Mouse (Mus musculus) thymus, postnatal 10 days (tissue): ENCODE data around the gene Vmn1r117.
"Not testable (repeated sequence)": the region's sequence is repeated elsewhere in the genome, so short reads cannot be mapped to it uniquely, and the experiment has no call there.

Source experiments
- DNase-seq, 2 experiments: peaks; one replicate each; pipeline ENCODE4 v3.0.0; 2021; ENCODE audit warnings: low spot score in 2 of 2

The Vmn1r117 gene

DNA sequence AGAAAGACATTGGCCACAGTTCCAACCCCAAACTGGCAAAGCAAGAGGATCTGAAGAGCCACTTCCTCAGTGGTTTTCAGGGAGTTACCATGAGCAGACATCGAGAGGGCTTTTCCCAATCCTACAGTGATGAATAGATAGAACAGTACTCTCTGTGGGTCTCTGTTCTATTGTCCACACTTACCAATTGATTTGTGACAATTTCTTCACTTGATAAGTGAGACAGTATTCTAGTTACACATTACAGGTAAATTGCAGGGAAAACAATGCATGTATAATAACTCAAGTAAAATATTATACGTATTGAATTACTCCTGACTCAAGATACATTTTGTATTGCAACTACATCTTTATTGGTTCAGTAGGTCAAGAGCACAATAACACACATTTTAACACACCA lies at the start of gene Vmn1r117:
Gene Vmn1r117 (minus strand): TSS at position 101 of the 400 bp plus-strand sequence.
- not testable (repeated sequence) for DNase-seq

DNA sequence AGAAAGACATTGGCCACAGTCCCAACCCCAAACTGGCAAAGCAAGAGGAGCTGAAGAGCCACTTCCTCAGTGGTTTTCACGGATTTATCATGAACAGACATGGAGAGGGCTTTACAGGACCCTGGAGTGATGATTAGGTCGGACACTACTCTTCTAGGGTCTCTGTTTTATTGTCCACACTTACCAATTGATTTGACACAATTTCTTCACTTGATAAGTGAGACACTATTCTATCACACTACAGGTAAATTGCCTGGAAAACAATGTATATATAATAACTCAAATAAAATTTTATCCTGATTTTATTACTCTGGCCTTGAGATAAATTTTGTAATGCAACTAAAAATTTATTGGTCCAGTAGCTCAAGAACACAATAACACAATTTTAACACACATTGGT lies 28.3 kb upstream of the Vmn1r117 start, which contains the start of gene Vmn1r118:
Gene Vmn1r118 (minus strand): TSS at position 101 of the 400 bp plus-strand sequence.
- not testable (repeated sequence) for DNase-seq

DNA sequence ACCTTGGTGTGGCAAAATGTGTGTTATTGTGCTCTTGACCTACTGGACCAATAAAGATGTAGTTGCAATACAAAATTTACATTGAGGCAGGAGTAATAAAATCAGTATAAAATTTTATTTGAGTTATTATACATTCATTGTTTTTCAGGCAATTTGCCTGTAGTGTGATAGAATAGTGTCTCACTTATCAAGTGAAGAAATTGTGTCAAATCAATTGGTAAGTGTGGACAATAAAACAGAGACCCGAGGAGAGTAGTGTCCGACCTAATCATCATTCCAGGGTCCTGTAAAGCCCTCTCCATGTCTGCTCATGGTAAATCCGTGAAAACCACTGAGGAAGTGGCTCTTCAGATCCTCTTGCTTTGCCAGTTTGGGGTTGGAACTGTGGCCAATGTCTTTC lies 12.0 kb downstream of the Vmn1r117 start, which contains the start of gene Vmn1r116:
Gene Vmn1r116 (plus strand): TSS at position 301 of the 400 bp plus-strand sequence.
- not testable (repeated sequence) for DNase-seq

DNA sequence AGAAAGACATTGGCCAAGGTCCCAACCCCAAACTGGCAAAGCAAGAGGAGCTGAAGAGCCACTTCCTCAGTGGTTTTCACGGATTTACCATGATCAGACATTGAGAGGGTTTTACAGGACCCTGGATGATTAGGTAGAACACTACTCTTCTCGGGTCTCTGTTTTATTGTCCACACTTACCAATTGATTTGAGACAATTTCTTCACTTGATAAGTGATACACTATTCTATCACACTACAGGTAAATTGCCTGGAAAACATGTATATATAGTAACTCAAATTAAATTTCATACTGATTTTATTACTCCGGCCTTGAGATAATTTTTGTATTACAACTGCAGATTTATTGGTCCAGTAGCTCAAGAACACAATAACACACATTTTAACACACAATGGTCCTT lies 39.0 kb downstream of the Vmn1r117 start, which contains the start of gene Vmn1r115:
Gene Vmn1r115 (minus strand): TSS at position 101 of the 400 bp plus-strand sequence.
- not testable (repeated sequence) for DNase-seq
